Mouse (Mus musculus): ENCODE data around the gene Arhgef11.
"Not testable (repeated sequence)": the region's sequence is repeated elsewhere in the genome, so short reads cannot be mapped to it uniquely, and the experiment has no call there.

Gene Arhgef11

DNA sequence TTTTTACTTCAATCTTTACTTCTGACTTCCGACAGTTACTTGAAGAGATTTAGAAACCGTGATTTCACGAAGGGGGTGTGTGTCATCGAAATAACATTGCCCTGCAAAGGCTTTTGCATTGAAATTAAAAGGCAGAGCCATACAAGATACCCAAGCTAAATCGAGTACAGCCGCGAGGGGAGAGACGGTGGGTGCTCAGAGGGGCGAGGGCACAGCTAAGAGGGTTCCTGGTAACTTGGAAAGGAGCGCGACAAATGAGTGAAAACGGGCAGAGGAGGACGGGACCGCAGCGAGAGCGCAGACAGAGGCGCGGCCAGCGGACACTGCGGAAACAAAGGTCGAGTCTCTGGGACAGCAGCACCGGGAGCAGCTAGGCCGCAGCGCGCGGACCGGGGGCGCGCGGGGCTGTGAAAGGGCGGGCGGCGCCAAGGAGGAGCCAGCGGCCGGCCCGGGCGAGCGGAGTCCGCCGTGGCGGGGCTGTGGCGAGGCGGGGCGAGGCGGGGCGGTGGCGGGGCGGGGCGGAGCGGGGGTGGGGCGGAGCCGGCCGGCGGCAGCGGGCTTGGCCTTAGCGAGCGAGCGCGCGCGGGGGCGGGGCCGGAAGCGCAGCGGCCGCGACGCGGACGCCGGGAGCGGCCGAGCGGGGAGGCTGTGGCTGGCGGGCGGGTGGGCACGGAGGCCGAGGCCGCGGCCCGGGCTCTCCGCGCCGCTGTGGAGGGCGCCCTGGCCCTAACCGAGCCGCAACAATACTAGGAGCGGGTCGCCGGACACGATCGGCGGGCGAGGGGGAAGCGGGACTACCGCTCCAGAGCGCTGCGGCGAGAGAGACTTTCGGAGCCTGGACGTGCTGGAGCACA, at the start of gene Arhgef11:
TSS of gene Arhgef11 (plus strand) at position 603 of the 854 bp plus-strand sequence.
- peak; percentile 81 for DNase-seq (ENCODE audit: low read depth, low spot score)

DNA sequence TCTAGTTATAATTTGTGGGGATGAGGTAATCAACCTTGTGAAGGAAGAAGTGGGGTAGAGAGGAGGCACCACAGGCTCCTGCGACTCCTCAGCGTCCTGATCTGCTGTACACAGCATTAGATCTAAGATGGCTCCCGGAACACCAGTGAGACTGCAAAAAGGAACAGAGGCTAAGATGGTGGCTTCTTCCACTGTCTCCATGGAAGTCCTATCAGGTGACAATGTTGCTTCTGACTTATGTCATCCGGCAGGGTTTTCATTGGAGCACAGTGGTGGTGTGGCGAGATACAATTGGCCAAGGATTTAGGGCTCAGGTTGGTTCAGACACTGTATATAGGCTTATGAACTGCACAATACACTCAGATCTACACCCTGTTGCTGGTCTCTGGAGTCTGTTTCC, 48.7 kb upstream of the Arhgef11 start:
- no peak for DNase-seq (ENCODE audit: low read depth, low spot score)

DNA sequence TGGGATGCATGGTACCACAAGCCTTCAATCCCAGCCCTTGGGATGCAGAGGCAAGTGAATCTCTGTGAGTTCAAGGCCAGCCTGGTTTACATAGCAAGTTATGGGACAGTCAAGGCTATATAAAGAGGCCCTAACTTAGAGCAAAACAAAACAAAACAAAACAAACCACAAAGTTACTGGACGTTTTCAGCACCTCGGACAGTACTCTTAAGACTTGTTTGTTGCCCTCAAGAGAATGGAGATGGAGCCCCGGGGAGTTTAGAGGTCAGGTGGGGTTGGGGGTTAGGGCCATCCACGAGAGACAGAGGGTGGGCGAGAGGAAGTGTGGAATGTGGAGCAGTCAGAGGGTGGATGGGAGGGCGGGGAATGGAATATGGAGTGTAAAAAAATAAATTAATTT, 41.6 kb upstream of the Arhgef11 start:
- DNase-seq (ENCODE audit: low read depth, low spot score) = peak; percentile 62

DNA sequence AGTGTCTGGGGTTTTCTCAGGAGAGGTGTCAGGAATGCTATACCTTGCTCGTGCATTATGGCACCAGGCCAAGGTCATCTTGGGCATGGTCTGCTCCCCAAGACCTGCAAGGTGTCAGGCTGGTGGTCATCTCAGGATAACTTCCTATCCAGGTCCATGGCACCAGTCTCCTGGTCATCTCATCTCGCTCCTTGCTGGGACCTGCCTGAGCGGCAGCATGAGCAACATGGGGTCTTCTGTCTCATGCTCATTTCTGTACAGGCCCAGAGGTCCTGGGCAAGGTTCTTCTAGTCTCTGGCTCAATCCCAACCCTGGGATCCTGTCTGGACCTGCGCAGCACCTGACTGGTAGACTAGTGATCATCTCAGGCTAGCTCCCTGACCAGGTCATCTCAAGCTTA, 35.1 kb upstream of the Arhgef11 start:
- DNase-seq (ENCODE audit: low read depth, low spot score) = no peak

DNA sequence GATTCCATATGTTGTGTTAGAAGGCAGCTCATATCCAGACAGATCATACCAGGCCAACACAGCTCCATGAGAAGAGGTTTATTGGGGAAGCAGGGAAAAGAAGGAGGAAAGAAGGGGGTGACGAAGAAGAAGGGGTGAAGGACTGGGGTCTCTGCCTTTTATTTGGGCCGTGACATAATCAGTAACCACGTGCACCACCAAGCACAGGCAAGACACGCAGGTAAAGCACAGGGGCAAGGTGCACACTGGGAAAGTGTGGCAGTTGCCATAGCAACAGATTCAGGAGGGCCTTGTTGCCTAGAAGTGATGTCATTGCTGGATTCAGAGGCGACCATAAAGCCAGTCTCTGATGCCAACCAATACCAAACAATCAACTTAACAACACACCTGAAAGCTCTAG, 23.6 kb upstream of the Arhgef11 start:
- no peak for DNase-seq (ENCODE audit: low read depth, low spot score)

DNA sequence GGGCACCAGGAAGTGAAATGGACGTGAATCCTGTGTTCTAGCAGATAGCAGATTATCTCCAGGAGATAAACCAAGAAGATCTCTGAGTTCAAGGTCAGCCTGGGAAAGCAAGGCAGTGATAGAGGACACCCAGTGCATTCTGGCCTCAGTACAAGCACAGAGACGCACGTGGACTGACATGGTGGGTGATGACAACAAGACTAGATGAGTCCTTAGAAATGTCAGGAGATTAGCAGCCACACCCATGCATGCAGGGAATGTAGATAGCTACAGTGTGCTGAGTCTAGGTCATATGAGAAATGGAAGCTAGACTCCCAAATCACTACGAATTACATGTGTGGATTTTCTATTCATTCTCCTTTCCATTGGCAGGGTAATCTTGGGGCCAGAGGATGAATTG, 22.0 kb upstream of the Arhgef11 start:
- DNase-seq (ENCODE audit: low read depth, low spot score) = not testable (repeated sequence)

DNA sequence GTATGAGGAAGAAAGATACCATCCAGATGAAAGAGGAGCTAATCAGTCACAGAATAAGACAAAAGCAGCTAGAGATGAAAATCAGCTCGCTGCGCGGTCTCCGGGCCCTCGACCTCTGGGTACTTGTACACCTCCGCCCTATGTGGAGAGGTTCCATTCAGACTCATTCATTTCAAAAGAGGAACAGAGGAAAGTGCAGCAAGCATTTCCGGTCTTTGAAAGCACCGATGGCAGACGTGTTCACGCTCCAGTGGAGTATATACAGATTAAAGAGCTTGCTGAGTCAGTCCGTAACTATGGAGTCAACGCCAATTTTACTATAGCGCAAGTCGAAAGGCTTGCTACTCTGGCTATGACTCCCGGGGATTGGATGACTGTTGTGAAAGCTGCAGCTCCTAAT, 16.3 kb upstream of the Arhgef11 start:
- peak; percentile 17 for DNase-seq (ENCODE audit: low read depth, low spot score)

DNA sequence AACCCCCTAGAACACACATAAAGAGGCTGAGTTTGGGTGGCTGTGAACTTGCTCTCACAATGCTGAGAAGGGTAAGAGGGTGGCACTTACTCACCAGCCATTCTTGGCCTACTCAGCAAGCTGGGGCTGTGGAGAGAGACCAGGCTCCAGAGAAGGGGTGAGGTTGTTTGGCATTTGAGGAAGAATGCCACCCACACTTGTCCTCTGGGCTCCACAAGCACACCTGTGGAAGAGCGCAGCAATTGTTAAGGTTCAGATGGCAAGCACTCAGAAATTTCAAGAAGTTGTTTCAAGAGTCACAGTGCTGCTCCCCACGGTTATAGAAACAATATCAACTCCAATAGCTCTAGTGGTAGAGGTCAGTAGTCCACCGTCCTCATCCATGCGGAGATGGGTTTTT, 1.0 kb upstream of the Arhgef11 start:
- no peak for DNase-seq (ENCODE audit: low read depth, low spot score)

DNA sequence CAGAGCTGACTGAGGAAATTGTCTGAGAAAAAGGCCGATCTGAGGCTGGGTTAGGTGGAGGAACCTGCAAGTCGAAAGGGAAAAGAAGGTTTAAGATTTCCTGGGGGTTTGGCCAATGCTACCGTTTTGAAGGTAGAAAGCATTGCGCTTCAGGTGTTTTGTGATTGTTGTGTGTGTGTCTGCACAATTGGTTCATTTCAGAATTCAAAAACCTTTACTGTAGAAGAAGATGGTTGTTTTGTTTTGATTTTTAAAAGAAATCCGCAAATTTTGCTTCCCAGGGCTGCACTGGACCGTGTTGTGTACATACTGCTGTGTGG, 412 bp downstream of the Arhgef11 start:
- DNase-seq (ENCODE audit: low read depth, low spot score) = no peak

DNA sequence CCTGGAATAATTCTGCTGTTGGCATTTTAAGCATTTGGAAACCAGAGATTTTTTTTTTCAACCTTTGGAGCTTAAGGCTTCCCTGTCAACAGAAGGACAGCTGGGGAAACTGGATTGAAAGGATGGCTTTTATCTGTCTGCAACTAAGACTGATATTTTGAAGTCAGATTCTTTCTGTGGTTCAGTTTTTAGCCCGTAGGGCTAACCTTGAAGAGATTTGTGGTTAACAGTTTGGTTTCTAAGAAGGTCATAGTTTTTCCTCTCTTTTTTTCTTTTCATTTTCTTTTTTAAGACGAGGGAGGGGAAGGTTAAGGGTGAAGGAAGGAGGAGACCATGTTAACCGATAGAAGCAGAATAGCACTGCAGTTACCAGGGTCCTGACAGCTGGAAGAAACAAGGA, 881 bp downstream of the Arhgef11 start:
- no peak for DNase-seq (ENCODE audit: low read depth, low spot score)

DNA sequence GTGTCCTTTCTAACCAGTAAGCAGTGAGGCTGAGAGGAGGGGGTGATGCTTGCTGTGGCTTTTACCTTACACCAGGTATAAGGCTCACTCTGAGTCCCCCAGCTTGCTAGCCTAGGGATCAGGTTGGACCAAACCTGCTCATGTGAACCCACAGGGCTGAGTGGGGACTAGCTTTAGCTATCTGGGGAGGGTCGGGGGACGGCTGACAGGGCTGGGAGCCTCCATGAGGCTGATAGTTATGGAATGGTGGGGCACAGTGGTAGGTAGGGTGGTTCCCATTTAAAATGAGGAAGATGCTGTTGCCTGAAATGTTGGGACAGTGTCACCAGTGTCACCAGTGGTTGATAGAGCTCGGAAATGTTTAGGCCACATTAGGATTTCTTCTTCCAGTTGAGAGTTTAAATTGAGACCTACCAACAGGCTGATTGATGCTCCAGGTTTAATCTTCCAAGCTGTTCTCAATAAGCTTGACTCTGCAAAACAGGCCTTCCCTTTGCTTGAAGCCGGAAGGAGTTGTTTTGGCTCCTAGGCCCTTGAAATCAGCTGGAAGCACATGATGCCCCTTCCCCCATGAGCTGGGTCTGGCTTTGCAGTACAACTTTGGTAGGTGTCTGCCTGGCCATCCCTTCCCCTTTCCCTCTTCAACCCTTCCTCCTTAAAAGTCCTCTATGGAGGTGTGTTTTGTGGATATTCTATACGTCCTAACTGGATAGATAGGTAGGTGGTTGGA, 1.8 kb downstream of the Arhgef11 start:
- DNase-seq (ENCODE audit: low read depth, low spot score) = no peak

DNA sequence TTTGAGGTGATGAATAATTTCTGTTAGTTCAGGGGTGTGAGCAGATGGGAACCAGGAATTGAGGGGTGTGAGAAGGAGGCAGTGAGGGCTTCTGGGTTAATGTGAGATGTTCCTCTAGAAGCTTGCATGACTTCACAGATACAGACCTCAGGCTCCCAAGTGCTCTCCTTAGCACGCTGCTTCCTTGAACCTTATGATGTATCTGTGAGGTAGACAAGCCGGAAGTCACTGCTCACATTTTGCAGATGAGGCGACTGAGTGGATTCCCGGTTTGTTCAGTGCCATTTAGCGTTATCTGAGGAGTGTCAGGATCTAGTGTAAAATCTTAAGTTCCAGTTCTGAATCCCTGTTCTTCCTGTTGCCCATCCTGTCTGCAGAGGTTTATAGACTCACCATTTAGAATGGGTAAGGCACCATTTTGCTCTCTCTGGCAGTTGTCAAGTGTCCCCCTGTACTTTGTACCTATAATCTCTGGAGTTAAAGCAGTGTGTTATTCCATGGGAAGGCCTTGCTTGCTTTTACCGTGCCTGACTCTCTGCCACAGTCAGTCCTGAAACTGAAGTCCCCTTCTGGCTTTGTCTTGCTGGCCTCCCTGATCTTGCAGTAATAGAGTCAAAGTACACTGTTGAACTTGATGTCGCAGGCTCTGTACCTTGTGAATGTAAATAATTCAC, 3.0 kb downstream of the Arhgef11 start:
- DNase-seq (ENCODE audit: low read depth, low spot score) = no peak

DNA sequence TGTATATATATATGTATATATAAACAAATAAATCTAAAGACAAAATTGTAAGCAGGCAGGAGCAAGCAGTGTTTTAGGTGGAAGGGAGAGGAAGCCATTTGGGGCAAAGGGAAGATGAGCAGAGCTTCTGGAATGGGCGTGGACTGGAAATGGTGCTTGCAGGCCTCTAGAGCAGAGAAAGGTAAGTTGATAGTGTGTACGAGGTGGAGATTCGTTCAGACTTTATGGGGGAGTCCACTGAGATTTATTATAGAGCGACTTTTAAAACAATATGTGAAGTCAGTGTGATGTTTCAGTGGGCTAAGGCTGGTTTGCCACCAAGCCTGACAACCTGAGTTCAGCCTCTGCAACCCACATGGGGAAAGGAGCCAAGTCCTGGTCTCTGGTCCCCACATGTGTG, 7.5 kb downstream of the Arhgef11 start:
- no peak for DNase-seq (ENCODE audit: low read depth, low spot score)

DNA sequence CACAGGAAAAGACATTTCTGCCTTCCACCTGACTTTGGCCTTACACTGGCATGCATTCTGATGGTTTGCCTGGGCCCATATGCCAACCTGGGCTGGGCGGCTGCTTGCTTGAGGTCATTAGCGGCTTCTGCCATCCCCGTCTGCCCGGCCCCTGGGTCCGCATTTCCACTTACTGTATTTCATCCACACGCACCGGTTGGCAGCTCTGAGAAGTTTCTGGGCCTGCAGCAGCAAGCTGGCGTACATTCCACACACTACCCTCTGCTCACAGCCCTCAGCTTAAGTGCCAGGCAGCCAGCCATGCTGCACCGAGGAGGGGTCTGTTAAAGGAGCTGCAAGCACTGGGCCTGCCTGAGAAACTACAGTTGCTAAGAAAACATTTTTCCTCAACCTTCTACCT, 13.5 kb downstream of the Arhgef11 start:
- DNase-seq (ENCODE audit: low read depth, low spot score) = peak; percentile 16

DNA sequence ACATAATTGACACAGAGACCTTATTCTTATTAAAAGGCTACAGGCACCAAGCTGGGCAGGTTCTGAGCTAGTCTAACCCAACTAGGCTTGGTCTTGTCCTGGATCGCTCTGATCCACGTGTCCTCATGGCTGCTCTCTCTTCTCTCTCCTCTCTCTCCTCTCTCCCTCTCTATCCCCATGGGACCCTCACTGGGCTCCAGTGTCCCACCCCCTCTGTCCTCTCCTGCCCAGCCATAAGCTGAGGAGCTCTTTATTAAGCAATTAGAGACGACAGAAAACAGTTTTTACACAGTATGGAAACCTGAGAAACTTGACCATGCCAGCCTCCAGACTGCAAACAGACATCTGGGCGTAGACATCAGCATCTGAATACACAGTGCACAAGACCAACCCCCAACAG, 14.0 kb downstream of the Arhgef11 start:
- DNase-seq (ENCODE audit: low read depth, low spot score) = peak; percentile 43

DNA sequence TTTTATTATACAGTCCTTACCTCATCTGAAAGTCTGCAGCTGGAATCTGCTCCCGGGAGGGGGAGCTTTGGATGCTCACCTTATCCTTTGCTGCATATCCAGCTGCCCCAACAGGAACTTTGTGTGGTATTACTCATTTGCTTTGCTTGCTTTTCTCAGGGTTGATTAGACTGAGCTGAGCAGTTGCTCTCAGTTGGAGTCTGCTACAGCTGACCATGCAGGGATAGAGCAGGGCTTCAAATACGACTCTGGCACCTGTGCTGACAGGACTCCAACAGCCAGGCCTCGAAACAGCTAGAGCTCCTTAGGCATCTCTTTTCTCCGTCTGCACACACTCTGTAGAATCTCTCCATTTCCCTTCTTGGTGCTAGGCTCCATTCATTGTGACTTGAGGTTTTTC, 18.2 kb downstream of the Arhgef11 start:
- no peak for DNase-seq (ENCODE audit: low read depth, low spot score)

DNA sequence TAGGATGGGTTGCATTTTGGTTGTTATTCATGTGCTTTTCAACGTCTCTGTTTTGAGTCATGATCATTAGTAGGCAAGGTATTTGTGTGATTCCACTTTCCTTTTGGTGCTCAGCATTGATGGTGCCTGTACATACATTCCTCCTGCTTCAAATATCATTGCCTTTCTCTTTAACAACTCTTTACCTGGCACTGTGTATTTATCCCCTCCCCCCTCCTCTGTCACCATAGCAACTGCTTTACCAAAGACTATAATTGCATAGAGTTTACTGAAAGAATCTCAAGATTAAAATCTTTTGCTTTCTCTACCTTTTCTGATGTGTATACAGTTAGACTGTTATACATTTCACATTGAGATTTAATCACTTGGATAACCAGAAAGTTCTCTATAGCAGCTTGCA, 26.1 kb downstream of the Arhgef11 start:
- no peak for DNase-seq (ENCODE audit: low read depth, low spot score)

DNA sequence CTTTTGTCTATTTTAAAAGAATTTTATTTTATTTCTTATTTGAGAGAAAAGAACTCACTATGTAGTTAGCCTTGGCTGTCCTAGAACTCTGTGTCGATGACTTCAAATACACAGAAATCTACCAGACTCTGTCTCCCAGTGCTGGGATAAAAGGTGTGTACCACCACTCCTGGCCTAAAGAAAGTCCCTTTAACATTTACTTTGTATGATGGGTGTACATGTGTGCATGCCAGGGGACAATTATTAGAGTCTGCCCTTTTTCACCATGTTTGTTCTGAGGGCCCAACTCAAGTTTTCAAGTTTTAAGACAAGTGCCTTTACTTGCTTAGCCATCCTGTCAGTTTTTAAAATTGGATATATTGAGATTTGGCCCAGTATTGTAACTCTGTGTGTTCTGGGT, 28.8 kb downstream of the Arhgef11 start:
- no peak for DNase-seq (ENCODE audit: low read depth, low spot score)

DNA sequence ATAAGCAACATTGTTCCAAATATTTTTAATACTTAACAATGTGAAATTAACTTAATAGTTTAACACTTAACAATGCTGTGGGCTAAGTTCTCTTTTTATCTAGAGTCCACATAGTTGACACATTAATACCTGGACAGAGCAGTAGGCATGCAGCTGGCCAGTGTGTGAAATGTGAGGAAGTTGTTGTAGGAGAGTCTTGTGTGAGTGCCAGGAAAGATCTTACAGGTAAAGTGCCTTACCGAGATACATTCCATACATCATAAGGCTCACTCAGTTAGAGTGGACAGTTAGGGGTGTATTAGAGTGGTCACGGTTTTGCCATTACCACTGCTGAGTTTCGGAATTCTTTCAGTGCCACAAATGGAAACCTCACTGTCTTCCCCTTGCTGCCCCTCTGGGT, 31.7 kb downstream of the Arhgef11 start:
- DNase-seq (ENCODE audit: low read depth, low spot score) = no peak

DNA sequence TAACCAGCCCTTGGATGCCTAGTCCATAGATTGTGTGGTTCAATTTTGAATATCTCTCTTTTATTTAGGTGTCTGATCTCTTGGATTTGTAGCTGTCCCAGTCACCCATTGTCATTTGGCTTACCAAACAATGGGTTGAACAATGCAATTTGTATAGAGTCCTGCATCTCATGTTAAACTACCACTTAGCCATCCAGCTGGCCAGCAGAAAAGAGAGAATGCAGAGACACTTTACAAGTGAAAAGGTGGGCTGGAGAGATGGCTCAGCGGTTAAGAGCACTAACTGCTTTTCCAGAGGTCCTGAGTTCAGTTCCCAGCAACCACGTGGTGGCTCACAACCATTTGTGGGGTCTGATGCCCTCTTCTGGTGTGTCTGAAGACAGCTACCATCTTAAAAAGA, 41.0 kb downstream of the Arhgef11 start:
- DNase-seq (ENCODE audit: low read depth, low spot score) = peak; percentile 78

DNA sequence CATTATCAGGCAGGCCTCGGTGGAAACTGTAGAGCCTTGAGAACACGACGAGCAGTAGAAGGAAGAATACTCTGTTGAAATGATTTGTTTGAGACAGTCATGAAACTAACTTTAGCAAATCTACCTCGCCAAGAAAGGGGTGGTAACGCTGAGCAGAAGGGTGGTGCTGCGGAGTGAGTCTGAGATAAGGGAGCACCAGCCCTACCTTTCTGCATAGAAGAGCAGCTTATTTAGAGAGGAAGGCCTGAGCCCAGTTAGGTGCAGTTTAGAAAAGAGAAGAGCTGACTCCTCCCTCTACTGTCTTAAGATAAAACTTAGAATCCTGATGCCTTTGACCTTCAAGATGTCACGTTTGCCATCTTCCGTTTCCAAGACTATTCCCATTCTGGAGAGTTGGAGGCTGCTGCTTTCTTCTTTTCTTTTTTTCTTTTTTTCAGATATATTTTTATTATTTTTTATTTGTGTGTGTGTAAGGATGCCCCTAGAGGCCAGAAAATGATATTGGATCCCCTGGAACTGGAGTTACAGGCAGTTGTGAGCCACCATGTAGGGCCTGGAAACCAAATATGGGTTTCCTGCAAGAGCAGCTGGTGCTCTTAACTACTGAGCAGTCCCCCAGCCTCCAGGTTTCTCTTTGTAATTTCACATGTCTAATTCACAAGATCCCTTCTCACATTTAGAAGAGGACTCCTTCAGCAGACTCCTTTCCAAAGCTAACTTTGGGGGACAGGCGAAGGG, 42.5 kb downstream of the Arhgef11 start:
- peak; percentile 15 for DNase-seq (ENCODE audit: low read depth, low spot score)

DNA sequence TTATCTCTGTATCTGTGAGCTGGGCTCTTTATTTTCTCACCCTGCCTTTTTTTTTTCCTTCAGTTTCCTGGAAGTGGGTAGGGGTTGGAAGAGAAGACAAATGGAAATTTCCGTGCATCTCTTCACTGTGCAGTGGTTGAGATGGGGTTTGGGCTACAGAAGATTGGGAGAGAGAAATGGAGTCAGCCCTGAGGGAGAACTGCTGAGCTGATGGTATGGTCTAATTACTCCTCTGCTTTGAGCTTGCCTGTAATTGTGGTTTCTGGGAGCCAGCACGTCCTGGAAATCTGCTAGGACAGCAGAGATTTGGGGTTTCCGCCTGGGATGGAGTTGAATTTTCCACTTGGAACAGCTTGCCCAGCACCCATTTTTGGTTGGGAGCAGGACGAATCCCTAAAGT, 43.1 kb downstream of the Arhgef11 start:
- no peak for DNase-seq (ENCODE audit: low read depth, low spot score)
